Mouse (Mus musculus) ES-Bruce4 (cell line): ENCODE results near the gene Impad1. TPM values are rescaled to one million over a fixed set of nuclear protein-coding genes. Genes with fewer than 3 reads are reported as not detected.

Source experiments
- H3K27ac ChIP-seq: 2 replicates; pipeline ENCODE4 v1.5.1; 2012; ENCODE audit warnings: low read length, inconsistent platforms; ENCODE audit not compliant: insufficient read depth
- H3K27me3 ChIP-seq: 2 replicates; pipeline ENCODE4 v1.6.1; 2012; ENCODE audit warnings: mild to moderate bottlenecking, low read length, inconsistent platforms; ENCODE audit not compliant: control insufficient read depth, poor library complexity, insufficient read depth, severe bottlenecking
- H3K36me3 ChIP-seq: 2 replicates; pipeline ENCODE4 v1.6.1; 2012; ENCODE audit warnings: inconsistent platforms, mild to moderate bottlenecking, low read length, moderate library complexity; ENCODE audit not compliant: control insufficient read depth, poor library complexity, insufficient read depth, severe bottlenecking
- H3K4me1 ChIP-seq: one replicate; pipeline ENCODE4 v1.8.1; 2011; ENCODE audit warnings: low read length; ENCODE audit not compliant: control insufficient read depth, insufficient read depth
- H3K4me3 ChIP-seq: 2 replicates; pipeline ENCODE4 v1.5.1; 2011; ENCODE audit warnings: low read depth, mild to moderate bottlenecking, low read length
- H3K9ac ChIP-seq: 2 replicates; pipeline ENCODE4 v1.6.1; 2012; ENCODE audit warnings: low read depth, mild to moderate bottlenecking, inconsistent platforms; ENCODE audit not compliant: poor library complexity, severe bottlenecking
- H3K9me3 ChIP-seq: replicated peaks from 2 replicates; pipeline ENCODE4 v1.6.1; 2012; ENCODE audit warnings: mild to moderate bottlenecking, low read length, inconsistent platforms; ENCODE audit not compliant: control insufficient read depth, poor library complexity, insufficient read depth, severe bottlenecking
- CTCF ChIP-seq: IDR thresholded peaks from one replicate; pipeline ENCODE4 v1.8.1; 2011; ENCODE audit warnings: low read depth, low read length
- EP300 ChIP-seq: IDR thresholded peaks from 2 replicates; pipeline ENCODE4 v1.6.1; 2011; ENCODE audit warnings: low read depth, low read length; ENCODE audit not compliant: insufficient read depth
- POLR2A ChIP-seq: IDR thresholded peaks from one replicate; pipeline ENCODE4 v1.8.1; 2011; ENCODE audit warnings: low read length; ENCODE audit not compliant: insufficient read depth
- polyA plus RNA-seq: library from polyadenylated mRNA; stranded (reverse); fragments of >200 nt; gene quantifications from 2 replicates; pipeline ENCODE4 v1.2.4, GENCODE M21; 2011; ENCODE audit warnings: low read depth; ENCODE audit not compliant: missing spikeins, insufficient read depth, insufficient read length

Impad1 gene
- polyA plus RNA-seq, 1 experiment, result 75.1 TPM

GRCm38 (mm10) chr4:4771523-4772114 is 21.5 kb downstream of the Impad1 start:
- TF ChIP-seq POLR2A (no peak), CTCF (peak; percentile 1), EP300 (no peak)
- Histone ChIP-seq H3K36me3 (peaks cover 22% of the 10 kb centered on the region), H3K4me1 (no peaks in the 10 kb centered on the region)

GRCm38 (mm10) chr4:4765806-4766205 is 27.3 kb downstream of the Impad1 start:
- no peaks in the 10 kb centered on the region for H3K9me3 ChIP-seq
- TF ChIP-seq EP300 (no peak), CTCF (no peak), POLR2A (no peak)
- no peaks in the 10 kb centered on the region for H3K27me3 ChIP-seq
- peaks cover 11% of the 10 kb centered on the region for H3K36me3 ChIP-seq
- H3K27ac ChIP-seq, result no peak overlapping the region
- no peak overlapping the region for H3K9ac ChIP-seq
- H3K4me3 ChIP-seq, result no peak overlapping the region
- H3K4me1 ChIP-seq, result no peaks in the 10 kb centered on the region

More at GRCm38 (mm10) chr4:4771523-4772114, 21.5 kb downstream of the Impad1 start:
- Histone ChIP-seq H3K27me3 (no peaks in the 10 kb centered on the region), H3K4me3 (no peak overlapping the region), H3K9ac (no peak overlapping the region), H3K9me3 (no peaks in the 10 kb centered on the region), H3K27ac (no peak overlapping the region)

GRCm38 (mm10) chr4:4758376-4758775 is 34.8 kb downstream of the Impad1 start:
- TF ChIP-seq EP300, result no peak
- no peaks in the 10 kb centered on the region for H3K9me3 ChIP-seq
- no peaks in the 10 kb centered on the region for H3K4me1 ChIP-seq
- H3K9ac ChIP-seq, result no peak overlapping the region
- no peak overlapping the region for H3K27ac ChIP-seq
- H3K4me3 ChIP-seq, result no peak overlapping the region
- H3K27me3 ChIP-seq, result no peaks in the 10 kb centered on the region
- H3K36me3 ChIP-seq, result no peaks in the 10 kb centered on the region; the same call in 1 of the 2 replicates

- H3K4me1 ChIP-seq, result no peaks in the 10 kb centered on the region
- TF ChIP-seq CTCF (peak; percentile 39), EP300 (no peak)
- no peak overlapping the region for H3K27ac ChIP-seq
- no peak overlapping the region for H3K9ac ChIP-seq
- H3K4me3 ChIP-seq, result no peak overlapping the region
- no peaks in the 10 kb centered on the region for H3K27me3 ChIP-seq
- no peaks in the 10 kb centered on the region for H3K36me3 ChIP-seq
- no peaks in the 10 kb centered on the region for H3K9me3 ChIP-seq
These were observed 63.7 kb downstream of the Impad1 start for GRCm38 (mm10) chr4:4729427-4729826.

- Histone ChIP-seq H3K27ac (no peak overlapping the region), H3K4me1 (no peaks in the 10 kb centered on the region), H3K9ac (no peak overlapping the region), H3K36me3 (no peaks in the 10 kb centered on the region), H3K9me3 (no peaks in the 10 kb centered on the region), H3K27me3 (no peaks in the 10 kb centered on the region), H3K4me3 (no peak overlapping the region)
- TF ChIP-seq EP300 (no peak), CTCF (no peak), POLR2A (no peak)
These were observed 66.8 kb downstream of the Impad1 start for GRCm38 (mm10) chr4:4726241-4726776.

- TF ChIP-seq CTCF (no peak), EP300 (no peak), POLR2A (no peak)
- H3K27me3 ChIP-seq, result no peaks in the 10 kb centered on the region
- H3K4me3 ChIP-seq, result no peak overlapping the region
- no peaks in the 10 kb centered on the region for H3K9me3 ChIP-seq
- no peak overlapping the region for H3K27ac ChIP-seq
- H3K9ac ChIP-seq, result no peak overlapping the region
- H3K4me1 ChIP-seq, result no peaks in the 10 kb centered on the region
- no peaks in the 10 kb centered on the region for H3K36me3 ChIP-seq
These were observed 69.3 kb downstream of the Impad1 start for GRCm38 (mm10) chr4:4723821-4724220.
